24 mouse cellular contexts compared by ENCODE assay signal in genomic region chr16:20781101-20781630, GRCm38 (mm10). TPM values are rescaled to one million over a fixed set of nuclear protein-coding genes. Genes with fewer than 3 reads are reported as not detected.
DNase-seq lines count a peak whose midpoint lies in the region; ATAC-seq lines count a peak whose summit lies in the region.
"Had no signal": no experiment of that assay in that cellular context is flagged by ENCODE, and none has a peak within 500 bp of the region (broad histone marks: within the 10 kb centered on the region; RNA-seq: fewer than 3 reads in every experiment).

No protein-coding gene starts in this region.

- H3K4me2 ChIP-seq in kidney, embryonic 16.5 days (replicated peaks; ENCODE audit: low read depth, low read length): no peak overlapping the region
- H3K4me2 ChIP-seq: embryonic facial prominence, embryonic 12.5 days; forebrain, embryonic 13.5 days; forebrain, embryonic 15.5 days had no signal

- no peak overlapping the region for H3K4me3 ChIP-seq in kidney, embryonic 16.5 days (ENCODE audit: low read length)
- H3K4me3 ChIP-seq: embryonic facial prominence, embryonic 10.5 days; embryonic facial prominence, embryonic 12.5 days; forebrain, embryonic 13.5 days; forebrain, embryonic 15.5 days had no signal

- no peaks in the 10 kb centered on the region for H3K4me1 ChIP-seq in kidney, embryonic 16.5 days (ENCODE audit: insufficient read depth, low read length)
- H3K4me1 ChIP-seq: embryonic facial prominence, embryonic 10.5 days; embryonic facial prominence, embryonic 12.5 days; forebrain, embryonic 13.5 days; forebrain, embryonic 15.5 days had no signal

- no peaks in the 10 kb centered on the region for H3K36me3 ChIP-seq in kidney, embryonic 16.5 days (ENCODE audit: insufficient read depth, low read length)
- H3K36me3 ChIP-seq: embryonic facial prominence, embryonic 10.5 days; embryonic facial prominence, embryonic 12.5 days; forebrain, embryonic 15.5 days; G1E had no signal

- no peak overlapping the region for H3K9ac ChIP-seq in kidney, embryonic 16.5 days (replicated peaks; ENCODE audit: low read length)
- H3K9ac ChIP-seq: embryonic facial prominence, embryonic 12.5 days; forebrain, embryonic 13.5 days; forebrain, embryonic 15.5 days had no signal

- H3K27ac ChIP-seq in kidney, embryonic 16.5 days (ENCODE audit: low read length): no peak overlapping the region
- H3K27ac ChIP-seq: embryonic facial prominence, embryonic 10.5 days; embryonic facial prominence, embryonic 12.5 days; forebrain, embryonic 13.5 days; forebrain, embryonic 15.5 days had no signal

- peak; percentile 53 for DNase-seq in heart, adult 11 months
- no peak for DNase-seq in heart, postnatal 14 days
- peak; percentile 24 for DNase-seq in kidney, adult 18-20 months
- DNase-seq in kidney, postnatal 4 days: no peak
- peak; percentile 74 for DNase-seq in kidney, adult 9 months
- DNase-seq: adrenal gland, adult 8-10 months; adrenal gland, postnatal 14 days; adrenal gland, postnatal 36 days; B cell, adult 2 months; cerebellum, adult 11-12 months; cerebellum, adult 2 months; cerebellum, adult 9-10 months; cerebellum, postnatal 10 days; cerebellum, postnatal 25 days had no signal

- H3K27me3 ChIP-seq in kidney, embryonic 16.5 days (ENCODE audit: insufficient read depth, low read length): no peaks in the 10 kb centered on the region
- H3K27me3 ChIP-seq: embryonic facial prominence, embryonic 12.5 days; forebrain, embryonic 13.5 days; forebrain, embryonic 15.5 days had no signal

- H3K9me3 ChIP-seq in kidney, embryonic 16.5 days (ENCODE audit: low read length): no peaks in the 10 kb centered on the region
- H3K9me3 ChIP-seq: embryonic facial prominence, embryonic 10.5 days; embryonic facial prominence, embryonic 12.5 days; forebrain, embryonic 13.5 days; forebrain, embryonic 15.5 days; G1E had no signal

- WGBS in kidney, embryonic 16.5 days: 55% methylated on average over 4 of the region's 4 CpGs

- ATAC-seq in kidney, embryonic 16.5 days (ENCODE audit: low FRiP score, low TSS enrichment): no peak
- ATAC-seq: activated CD4-positive, CD25-positive, alpha-beta regulatory T cell, adult 4 months; CD4-positive, CD25-positive, alpha-beta regulatory T cell, adult 4 months; forebrain, embryonic 13.5 days; forebrain, embryonic 15.5 days; Patski had no signal

- intact Hi-C loops in heart, postnatal 14 days (cut with DNase I): no loop called here

RNA-seq across cellular contexts. Expression of gene Thpo, which starts 46.9 kb away (rescaled TPM):
- under 1 TPM; 0.15 to 0.36 TPM for total RNA-seq in heart, postnatal 14 days (2021)
- polyA plus RNA-seq in kidney, embryonic 16.5 days (2015; fragmentation: Nextera tagmentation; extraction: Ambion mirVana): 1.2 and 2.0 TPM in 2 replicates
- total RNA-seq: G1E had no signal
- polyA plus RNA-seq: CD4-positive, CD25-positive, alpha-beta regulatory T cell, adult 4 months; G1E had no signal

RNA-seq across cellular contexts. Expression of gene Chrd, which starts 48.2 kb away (rescaled TPM):
- total RNA-seq in heart, postnatal 14 days (2021): 1 to 10 TPM; 2.4 to 2.5 TPM
- 5.4 and 5.9 TPM in 2 replicates for polyA plus RNA-seq in kidney, embryonic 16.5 days (2015; fragmentation: Nextera tagmentation; extraction: Ambion mirVana)
- total RNA-seq: CH12.LX had no signal
- polyA plus RNA-seq: activated CD4-positive, CD25-positive, alpha-beta regulatory T cell, adult 4 months; CD4-positive, CD25-positive, alpha-beta regulatory T cell, adult 4 months; G1E had no signal

Comparison
In these comparisons a context has a peak if more than half of its experiments do, and no peak if none do; other contexts are left out.
1. DNase-seq: peak in heart, adult 11 months (single experiment), kidney, adult 18-20 months (single experiment) and kidney, adult 9 months (single experiment); none in heart, postnatal 14 days (0 of 2) and kidney, postnatal 4 days (0 of 2).